Mouse (Mus musculus) forebrain, embryonic 16.5 days (tissue): ENCODE data around the gene C1ra. TPM values are rescaled to one million over a fixed set of nuclear protein-coding genes. Genes with fewer than 3 reads are reported as not detected.
"Not testable (repeated sequence)": the region's sequence is repeated elsewhere in the genome, so short reads cannot be mapped to it uniquely, and the experiment has no call there.

ENCODE experiments used
- ATAC-seq: fragments of 200-750 bp; cut with Nextera tagmentation; 2 replicates; pipeline ENCODE4 v1.8.0; 2017; ENCODE audit warnings: mild to moderate bottlenecking, moderate library complexity
- H3K27ac ChIP-seq: fragments of 300-500 bp; sonication (generic); 2 replicates; pipeline ENCODE4 v1.5.1; 2014; ENCODE audit warnings: low read length, control low read depth
- H3K27me3 ChIP-seq: fragments of 300-500 bp; sonication (generic); replicated peaks from 2 replicates; pipeline ENCODE4 v1.6.1; 2014; ENCODE audit warnings: low read length; ENCODE audit not compliant: control insufficient read depth, insufficient read depth
- H3K36me3 ChIP-seq: fragments of 300-500 bp; sonication (generic); 2 replicates; pipeline ENCODE4 v1.6.1; 2014; ENCODE audit not compliant: control insufficient read depth, insufficient read depth
- H3K4me1 ChIP-seq: fragments of 300-500 bp; sonication (generic); replicated peaks from 2 replicates; pipeline ENCODE4 v1.6.1; 2014; ENCODE audit warnings: low read length; ENCODE audit not compliant: control insufficient read depth, insufficient read depth
- H3K4me2 ChIP-seq: fragments of 300-500 bp; sonication (generic); 2 replicates; pipeline ENCODE4 v1.6.1; 2014; ENCODE audit warnings: mild to moderate bottlenecking, low read length, control low read depth
- H3K4me3 ChIP-seq: fragments of 300-500 bp; sonication (generic); replicated peaks from 2 replicates; pipeline ENCODE4 v1.5.1; 2014; ENCODE audit warnings: mild to moderate bottlenecking, low read length, control low read depth
- H3K9ac ChIP-seq: fragments of 300-500 bp; sonication (generic); replicated peaks from 2 replicates; pipeline ENCODE4 v1.6.1; 2014; ENCODE audit warnings: low read depth, low read length, control low read depth
- H3K9me3 ChIP-seq: fragments of 300-500 bp; sonication (generic); 2 replicates; pipeline ENCODE4 v1.6.1; 2016; ENCODE audit warnings: low read length; ENCODE audit not compliant: control insufficient read depth
- WGBS: fragments of 180-500 bp; shearing (Covaris S2); extraction: QIAGEN DNeasy Blood & Tissue Kit; methylation state at CpG from one replicate; pipeline ENCODE4 v1.1.7; 2014; 5-methylcytosine and 5-hydroxymethylcytosine counted together
- polyA plus RNA-seq: library from polyadenylated mRNA; unstranded; fragments of >200 nt; fragmentation: Nextera tagmentation; extraction: Ambion mirVana; gene quantifications from 2 replicates; pipeline ENCODE4 v1.2.1, GENCODE M21; 2015

C1ra gene
- polyA plus RNA-seq, 1 experiment from 2014 or later, result 0.11 TPM

- Histone ChIP-seq H3K4me3 (no peak overlapping the region), H3K36me3 (no peaks in the 10 kb centered on the region), H3K27me3 (no peaks in the 10 kb centered on the region), H3K9me3 (no peaks in the 10 kb centered on the region; the same call in 1 of the 2 replicates), H3K27ac (no peak overlapping the region), H3K4me1 (no peaks in the 10 kb centered on the region), H3K4me2 (no peak overlapping the region), H3K9ac (no peak overlapping the region)
- no peak for ATAC-seq
- 76% methylated on average over 22 of the region's 22 CpGs for WGBS
These were observed 40.6 kb downstream of the C1ra start for GRCm38 (mm10) chr6:124552766-124553165.

GRCm38 (mm10) chr6:124555956-124556355, 43.8 kb downstream of the C1ra start:
- not testable (repeated sequence) for H3K36me3 ChIP-seq, H3K9me3 ChIP-seq, H3K4me1 ChIP-seq, H3K4me3 ChIP-seq, H3K4me2 ChIP-seq, H3K27ac ChIP-seq, H3K27me3 ChIP-seq, ATAC-seq, H3K9ac ChIP-seq
- WGBS, result 80% methylated on average over 2 of the region's 2 CpGs

GRCm38 (mm10) chr6:124561156-124561555, 49.0 kb downstream of the C1ra start:
- 94% methylated on average over 4 of the region's 4 CpGs for WGBS
- not testable (repeated sequence) for H3K9ac ChIP-seq, H3K4me3 ChIP-seq, H3K4me2 ChIP-seq, H3K36me3 ChIP-seq, H3K27ac ChIP-seq, ATAC-seq, H3K4me1 ChIP-seq, H3K9me3 ChIP-seq, H3K27me3 ChIP-seq

GRCm38 (mm10) chr6:124561611-124562010, 49.4 kb downstream of the C1ra start:
- 98% methylated on average over 2 of the region's 2 CpGs for WGBS
- not testable (repeated sequence) for H3K27me3 ChIP-seq, H3K9ac ChIP-seq, H3K4me2 ChIP-seq, H3K9me3 ChIP-seq, H3K36me3 ChIP-seq, ATAC-seq, H3K4me1 ChIP-seq, H3K27ac ChIP-seq, H3K4me3 ChIP-seq

- H3K9me3 ChIP-seq, result no peaks in the 10 kb centered on the region
- no peak within 1 kb of the TSS for H3K27ac ChIP-seq
- 1% methylated on average over 8 of the region's 8 CpGs for WGBS
- no peaks in the 10 kb centered on the region for H3K4me1 ChIP-seq
- ATAC-seq, result no peak
- no peak within 1 kb of the TSS for H3K9ac ChIP-seq
- H3K4me3 ChIP-seq, result no peak within 1 kb of the TSS
- H3K36me3 ChIP-seq, result no peaks in the 10 kb centered on the region
- H3K4me2 ChIP-seq, result no peak within 1 kb of the TSS
- no peaks in the 10 kb centered on the region for H3K27me3 ChIP-seq
These were observed 57.8 kb downstream of the C1ra start, which contains the start of gene C1rb for GRCm38 (mm10) chr6:124570026-124570425. C1rb (plus strand) TSS chr6:124570294.

Other genes starting within 250 kb of the C1ra start
- gene Cd163, start 207.7 kb upstream of the C1ra start, polyA plus RNA-seq, result 0.38 and 1.2 TPM in 2 replicates
- 92.2 and 92.5 TPM in 2 replicates for gene Pex5, start 97.3 kb upstream of the C1ra start, polyA plus RNA-seq
- 62.8 and 90.9 TPM in 2 replicates for gene Clstn3, start 47.6 kb upstream of the C1ra start, polyA plus RNA-seq
- gene C1rl, start 19.3 kb upstream of the C1ra start, polyA plus RNA-seq, result 0.10 and 0.11 TPM in 2 replicates
- gene C1s1, start 30.0 kb downstream of the C1ra start, polyA plus RNA-seq, result 0.29 and 0.47 TPM in 2 replicates
- not detected in 2 replicates for gene C1rb, start 57.9 kb downstream of the C1ra start, polyA plus RNA-seq
- gene C1s2, start 123.7 kb downstream of the C1ra start, polyA plus RNA-seq, result 0.08 and 0.21 TPM in 2 replicates
- 35.9 and 36.7 TPM in 2 replicates for gene Lpcat3, start 150.6 kb downstream of the C1ra start, polyA plus RNA-seq
- 142 and 150 TPM in 2 replicates for gene Emg1, start 199.8 kb downstream of the C1ra start, polyA plus RNA-seq
- gene Phb2, start 199.9 kb downstream of the C1ra start, polyA plus RNA-seq, result 250 and 252 TPM in 2 replicates
- gene Ptpn6, start 226.3 kb downstream of the C1ra start, polyA plus RNA-seq, result 3.3 and 4.5 TPM in 2 replicates
- gene Grcc10, start 229.0 kb downstream of the C1ra start, polyA plus RNA-seq, result 614 and 641 TPM in 2 replicates
- gene Gm45234, start 243.6 kb downstream of the C1ra start, polyA plus RNA-seq, result not detected in 2 replicates
- 23.4 and 27.0 TPM in 2 replicates for gene Atn1, start 244.1 kb downstream of the C1ra start, polyA plus RNA-seq